Mouse (Mus musculus): ENCODE results near the gene Plcl1. TPM values are rescaled to one million over a fixed set of nuclear protein-coding genes. Genes with fewer than 3 reads are reported as not detected.

Gene Plcl1
- polyA plus RNA-seq, 1 experiment: 0.89 TPM

DNA sequence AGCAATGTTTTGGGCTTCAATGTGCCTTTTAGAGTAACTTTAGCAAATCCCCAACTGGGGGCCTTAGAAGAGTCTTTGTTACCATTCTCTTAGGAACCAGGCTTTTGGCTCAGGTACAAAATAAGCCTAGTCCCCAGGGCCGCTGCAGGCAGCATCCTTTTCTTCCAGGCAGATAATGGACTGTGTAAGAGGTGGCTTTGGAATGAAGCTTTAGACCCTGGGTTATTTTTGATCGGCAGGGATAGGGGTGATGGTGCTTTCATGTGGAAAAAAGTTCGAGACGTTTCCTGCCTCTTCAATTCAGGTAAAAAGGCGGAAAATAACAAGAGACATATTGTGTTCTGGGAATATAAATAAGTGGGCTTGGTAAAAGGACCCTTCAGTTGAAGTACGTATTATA is 182.4 kb downstream of the Plcl1 start:
- no peaks in the 10 kb centered on the region for H3K36me3 ChIP-seq (ENCODE audit: control insufficient read depth, insufficient read depth)
- H3K79me2 ChIP-seq (ENCODE audit: control insufficient read depth, insufficient read depth): no peaks in the 10 kb centered on the region
- no peak overlapping the region for H3K4me3 ChIP-seq (ENCODE audit: insufficient read depth, poor library complexity, severe bottlenecking)
- no peaks in the 10 kb centered on the region for H3K27me3 ChIP-seq (ENCODE audit: control insufficient read depth, insufficient read depth, insufficient read length)
- TF ChIP-seq MYOG (IDR thresholded peaks at IDR 0.05; ENCODE audit: control insufficient read depth, extremely low read depth, insufficient read length) (no peak), MAX (IDR thresholded peaks at IDR 0.05) (no peak), FOSL1 (IDR thresholded peaks at IDR 0.05; ENCODE audit: insufficient read depth, low read length, poor library complexity, severe bottlenecking) (no peak), CEBPB (IDR thresholded peaks at IDR 0.05; ENCODE audit: low read depth) (no peak), MYOD1 (IDR thresholded peaks at IDR 0.05; ENCODE audit: control insufficient read depth, insufficient read length, low read depth) (no peak), USF1 (IDR thresholded peaks at IDR 0.05; ENCODE audit: low read depth) (no peak), CTCF (IDR thresholded peaks at IDR 0.05; ENCODE audit: control insufficient read depth, insufficient read depth, insufficient read length) (no peak)
- no peaks in the 10 kb centered on the region for H3K79me3 ChIP-seq (ENCODE audit: low read depth)
- no peak overlapping the region for H3ac ChIP-seq (ENCODE audit: control insufficient read depth, insufficient read length, low read depth)

DNA sequence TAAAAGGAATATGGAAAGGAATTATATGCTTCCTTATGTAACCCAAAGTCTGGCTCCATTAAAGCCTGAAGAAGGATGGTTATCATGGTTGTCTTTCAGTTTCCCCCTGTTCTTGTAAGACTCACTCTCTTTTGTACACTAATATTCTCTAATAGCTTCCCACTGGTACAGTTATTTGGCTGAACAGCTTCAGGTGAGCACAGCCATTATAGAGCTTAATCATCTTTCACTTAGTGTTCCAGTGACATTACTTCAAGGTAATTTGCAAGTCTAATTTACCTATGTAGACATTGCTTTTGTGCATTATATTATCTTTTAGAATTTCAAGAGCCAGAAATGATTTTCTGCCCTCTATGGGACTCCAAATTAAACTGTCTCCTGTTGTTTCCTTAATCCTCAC is 184.3 kb downstream of the Plcl1 start:
- H3K79me2 ChIP-seq (ENCODE audit: control insufficient read depth, insufficient read depth): no peaks in the 10 kb centered on the region
- no peaks in the 10 kb centered on the region for H3K36me3 ChIP-seq (ENCODE audit: control insufficient read depth, insufficient read depth)
- no peak overlapping the region for H3ac ChIP-seq (ENCODE audit: control insufficient read depth, insufficient read length, low read depth)
- TF ChIP-seq MAX (IDR thresholded peaks at IDR 0.05) (no peak), USF1 (IDR thresholded peaks at IDR 0.05; ENCODE audit: low read depth) (no peak), MYOG (IDR thresholded peaks at IDR 0.05; ENCODE audit: control insufficient read depth, extremely low read depth, insufficient read length) (no peak), MYOD1 (IDR thresholded peaks at IDR 0.05; ENCODE audit: control insufficient read depth, insufficient read length, low read depth) (no peak), CEBPB (IDR thresholded peaks at IDR 0.05; ENCODE audit: low read depth) (no peak), FOSL1 (IDR thresholded peaks at IDR 0.05; ENCODE audit: insufficient read depth, low read length, poor library complexity, severe bottlenecking) (no peak), CTCF (IDR thresholded peaks at IDR 0.05; ENCODE audit: control insufficient read depth, insufficient read depth, insufficient read length) (no peak)
- H3K4me3 ChIP-seq (ENCODE audit: insufficient read depth, poor library complexity, severe bottlenecking): no peak overlapping the region
- no peaks in the 10 kb centered on the region for H3K27me3 ChIP-seq (ENCODE audit: control insufficient read depth, insufficient read depth, insufficient read length)
- no peaks in the 10 kb centered on the region for H3K79me3 ChIP-seq (ENCODE audit: low read depth)

DNA sequence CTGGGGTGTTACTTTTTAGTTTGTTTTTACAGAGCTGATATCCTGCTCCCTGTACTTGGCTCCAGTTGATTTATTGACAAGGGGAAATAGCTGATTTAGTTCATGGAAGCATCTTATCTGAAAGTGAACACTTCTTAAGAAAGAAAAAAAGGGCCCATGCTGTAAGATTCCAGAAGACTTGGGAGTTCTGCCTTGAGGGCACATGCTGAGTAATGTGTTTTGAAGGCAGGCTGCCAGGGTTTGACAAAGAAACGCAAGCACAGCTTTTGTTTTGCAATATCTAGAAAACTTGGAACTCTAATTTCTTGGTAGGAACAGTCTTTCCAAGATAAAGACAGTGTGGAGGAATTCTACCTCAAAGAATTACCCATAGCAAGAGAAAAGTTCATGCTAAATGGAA is 194.8 kb downstream of the Plcl1 start:
- no peaks in the 10 kb centered on the region for H3K79me2 ChIP-seq (ENCODE audit: control insufficient read depth, insufficient read depth)
- H3ac ChIP-seq (ENCODE audit: control insufficient read depth, insufficient read length, low read depth): no peak overlapping the region
- H3K36me3 ChIP-seq (ENCODE audit: control insufficient read depth, insufficient read depth): no peaks in the 10 kb centered on the region
- TF ChIP-seq MAX (IDR thresholded peaks at IDR 0.05): no peak
- no peak for TF ChIP-seq CTCF (IDR thresholded peaks at IDR 0.05; ENCODE audit: control insufficient read depth, insufficient read depth, insufficient read length)
- TF ChIP-seq USF1 (IDR thresholded peaks at IDR 0.05; ENCODE audit: low read depth): no peak
- TF ChIP-seq FOSL1 (IDR thresholded peaks at IDR 0.05; ENCODE audit: insufficient read depth, low read length, poor library complexity, severe bottlenecking): no peak
- no peak for TF ChIP-seq CEBPB (IDR thresholded peaks at IDR 0.05; ENCODE audit: low read depth)
- no peak for TF ChIP-seq MYOG (IDR thresholded peaks at IDR 0.05; ENCODE audit: control insufficient read depth, extremely low read depth, insufficient read length)
- TF ChIP-seq MYOD1 (IDR thresholded peaks at IDR 0.05; ENCODE audit: control insufficient read depth, insufficient read length, low read depth): no peak
- no peaks in the 10 kb centered on the region for H3K27me3 ChIP-seq (ENCODE audit: control insufficient read depth, insufficient read depth, insufficient read length)
- H3K4me3 ChIP-seq (ENCODE audit: insufficient read depth, poor library complexity, severe bottlenecking): no peak overlapping the region
- no peaks in the 10 kb centered on the region for H3K79me3 ChIP-seq (ENCODE audit: low read depth)

DNA sequence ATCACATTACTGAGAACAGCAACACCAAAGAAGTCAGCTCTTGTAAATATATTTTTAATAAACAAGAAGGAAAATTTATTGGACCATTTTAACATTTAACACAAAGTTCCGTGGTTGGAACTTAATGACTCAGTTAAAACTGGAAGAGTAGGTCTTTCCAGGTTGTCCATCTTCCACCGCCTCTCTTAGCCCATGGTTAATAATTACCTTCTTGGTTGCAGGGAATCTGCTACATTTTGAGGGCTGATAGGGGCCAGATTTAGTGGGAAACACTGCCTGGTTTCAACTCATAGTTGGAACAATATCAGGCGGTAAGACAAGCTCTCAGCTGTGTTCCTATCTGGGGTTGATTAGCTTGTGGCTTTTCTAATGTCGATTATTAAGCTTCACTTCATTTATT is 198.9 kb downstream of the Plcl1 start:
- Histone ChIP-seq H3ac (ENCODE audit: control insufficient read depth, insufficient read length, low read depth) (no peak overlapping the region), H3K27me3 (ENCODE audit: control insufficient read depth, insufficient read depth, insufficient read length) (no peaks in the 10 kb centered on the region), H3K36me3 (ENCODE audit: control insufficient read depth, insufficient read depth) (no peaks in the 10 kb centered on the region), H3K79me2 (ENCODE audit: control insufficient read depth, insufficient read depth) (no peaks in the 10 kb centered on the region), H3K79me3 (ENCODE audit: low read depth) (no peaks in the 10 kb centered on the region), H3K4me3 (ENCODE audit: insufficient read depth, poor library complexity, severe bottlenecking) (no peak overlapping the region)
- TF ChIP-seq MYOG (IDR thresholded peaks at IDR 0.05; ENCODE audit: control insufficient read depth, extremely low read depth, insufficient read length) (no peak), MAX (IDR thresholded peaks at IDR 0.05) (no peak), CEBPB (IDR thresholded peaks at IDR 0.05; ENCODE audit: low read depth) (no peak)

DNA sequence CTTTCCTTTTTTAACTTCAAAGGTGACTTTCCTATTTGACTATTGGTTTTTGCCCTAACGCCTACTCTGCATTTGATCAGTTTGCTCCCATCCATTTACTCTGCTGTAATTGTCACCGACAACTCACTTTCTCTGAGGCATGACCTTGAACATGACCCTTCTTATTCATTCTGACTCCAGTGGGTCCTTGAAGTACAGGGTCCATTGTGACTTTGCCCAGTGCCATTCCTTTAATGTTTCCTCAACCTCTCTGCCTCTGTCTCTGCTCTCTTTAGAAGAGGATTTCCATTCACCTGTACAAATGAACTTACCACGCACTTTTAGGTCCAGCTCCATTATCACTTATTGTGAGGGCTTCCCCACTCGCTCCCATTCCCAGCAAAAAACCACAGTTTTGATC is 199.7 kb downstream of the Plcl1 start:
- H3K36me3 ChIP-seq (ENCODE audit: control insufficient read depth, insufficient read depth): no peaks in the 10 kb centered on the region
- no peaks in the 10 kb centered on the region for H3K79me2 ChIP-seq (ENCODE audit: control insufficient read depth, insufficient read depth)
- no peaks in the 10 kb centered on the region for H3K79me3 ChIP-seq (ENCODE audit: low read depth)
- no peak overlapping the region for H3K4me3 ChIP-seq (ENCODE audit: insufficient read depth, poor library complexity, severe bottlenecking)
- no peak for TF ChIP-seq USF1 (IDR thresholded peaks at IDR 0.05; ENCODE audit: low read depth)
- no peak overlapping the region for H3ac ChIP-seq (ENCODE audit: control insufficient read depth, insufficient read length, low read depth)
- no peaks in the 10 kb centered on the region for H3K27me3 ChIP-seq (ENCODE audit: control insufficient read depth, insufficient read depth, insufficient read length)

DNA sequence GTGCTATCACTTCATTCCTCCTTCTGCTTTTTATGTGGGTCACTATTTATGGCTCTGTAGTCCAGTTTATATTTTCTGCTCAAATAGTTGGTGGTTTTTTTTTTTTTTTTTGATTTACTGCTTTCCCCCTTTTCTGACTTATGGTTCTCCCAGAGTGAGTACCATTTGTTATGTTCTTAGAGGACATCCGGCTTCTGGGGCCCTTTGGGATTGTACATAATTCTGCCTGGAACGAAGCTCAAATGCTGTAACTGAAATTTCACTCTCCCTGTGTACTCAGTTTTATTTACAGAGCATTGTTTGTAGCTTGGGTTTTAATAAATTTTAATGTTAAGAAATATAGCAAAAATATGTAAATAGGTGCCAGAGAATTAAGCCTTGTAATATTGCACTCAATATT is 200.2 kb downstream of the Plcl1 start:
- no peaks in the 10 kb centered on the region for H3K79me3 ChIP-seq (ENCODE audit: low read depth)

More for the DNA sequence above, 200.2 kb downstream of the Plcl1 start:
- Histone ChIP-seq H3K4me3 (ENCODE audit: insufficient read depth, poor library complexity, severe bottlenecking) (no peak overlapping the region), H3K27me3 (ENCODE audit: control insufficient read depth, insufficient read depth, insufficient read length) (no peaks in the 10 kb centered on the region), H3K36me3 (ENCODE audit: control insufficient read depth, insufficient read depth) (no peaks in the 10 kb centered on the region), H3ac (ENCODE audit: control insufficient read depth, insufficient read length, low read depth) (no peak overlapping the region), H3K79me2 (ENCODE audit: control insufficient read depth, insufficient read depth) (no peaks in the 10 kb centered on the region)
- TF ChIP-seq MAX (IDR thresholded peaks at IDR 0.05) (no peak), MYOD1 (IDR thresholded peaks at IDR 0.05; ENCODE audit: control insufficient read depth, insufficient read length, low read depth) (no peak), CTCF (IDR thresholded peaks at IDR 0.05; ENCODE audit: control insufficient read depth, insufficient read depth, insufficient read length) (no peak), USF1 (IDR thresholded peaks at IDR 0.05; ENCODE audit: low read depth) (no peak), MYOG (IDR thresholded peaks at IDR 0.05; ENCODE audit: control insufficient read depth, extremely low read depth, insufficient read length) (no peak), CEBPB (IDR thresholded peaks at IDR 0.05; ENCODE audit: low read depth) (no peak), FOSL1 (IDR thresholded peaks at IDR 0.05; ENCODE audit: insufficient read depth, low read length, poor library complexity, severe bottlenecking) (no peak)
